Mouse (Mus musculus): Measurements from ENCODE around the gene Tmem19.

GRCm38 (mm10) chr10:115362623-115362964 lies 293 bp upstream of the Tmem19 start:
- no peak for TF ChIP-seq CTCF (IDR thresholded peaks at IDR 0.05; ENCODE audit: low read depth)
- TF ChIP-seq EP300 (IDR thresholded peaks at IDR 0.05; ENCODE audit: low read depth) = no peak
